Mouse (Mus musculus) heart, postnatal 36 days (tissue): ENCODE measurements around the gene Cyp11a1. TPM values are rescaled to one million over a fixed set of nuclear protein-coding genes. Genes with fewer than 3 reads are reported as not detected.

ENCODE experiments used
- DNase-seq, 2 experiments: peaks; one replicate each; pipeline ENCODE4 v3.0.0; 2021 to 2022
- intact Hi-C: fragments of 180-260 bp; cut with DNase I; formaldehyde crosslinking; loops from one replicate; pipeline ENCODE4 v1.15.1; 2025
- total RNA-seq, 2 experiments: library from RNA; stranded (reverse); gene quantifications; 2 replicates each; pipeline ENCODE4 v1.2.3; 2021

The Cyp11a1 gene
- total RNA-seq, 2 experiments from 2014 or later = 0.16 to 0.22 TPM

DNA sequence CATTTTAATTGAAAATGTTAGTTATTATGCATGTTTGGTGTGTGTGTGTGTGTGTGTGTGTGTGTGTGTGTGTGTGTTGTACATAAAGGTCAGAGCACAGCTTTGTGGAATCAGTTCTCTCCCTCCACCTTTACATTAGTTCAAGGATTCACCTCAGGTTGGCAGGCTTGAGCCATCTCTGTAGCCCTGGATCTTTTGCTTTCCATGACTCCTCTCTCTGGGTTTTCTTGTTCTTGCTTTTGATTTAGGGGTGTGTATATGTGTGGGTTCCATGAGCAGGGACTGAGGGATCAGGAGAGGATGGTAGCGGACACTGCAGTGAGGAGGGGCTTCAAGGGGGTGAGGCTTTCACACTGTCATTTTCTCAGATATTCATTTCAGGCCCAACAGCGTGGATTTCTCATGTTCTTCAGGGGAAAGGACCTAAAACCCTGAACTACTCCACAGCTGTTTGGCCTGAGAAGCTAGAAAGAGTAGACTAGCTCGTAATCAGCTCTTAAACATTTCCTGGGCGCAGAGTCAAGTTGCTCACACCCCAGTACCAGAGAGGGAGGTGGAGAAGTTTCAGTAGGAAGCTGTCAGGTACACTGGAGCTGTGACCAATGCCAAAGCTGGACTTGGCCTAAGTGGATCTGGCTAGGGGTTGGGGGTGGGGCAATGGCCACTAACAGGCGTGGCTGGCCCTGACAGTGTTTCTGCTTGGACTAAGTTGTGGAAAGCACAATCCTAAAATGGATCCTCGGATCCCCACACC, 59.9 kb downstream of the Cyp11a1 start:
- no peak for DNase-seq
- intact Hi-C loops = no loop called here

DNA sequence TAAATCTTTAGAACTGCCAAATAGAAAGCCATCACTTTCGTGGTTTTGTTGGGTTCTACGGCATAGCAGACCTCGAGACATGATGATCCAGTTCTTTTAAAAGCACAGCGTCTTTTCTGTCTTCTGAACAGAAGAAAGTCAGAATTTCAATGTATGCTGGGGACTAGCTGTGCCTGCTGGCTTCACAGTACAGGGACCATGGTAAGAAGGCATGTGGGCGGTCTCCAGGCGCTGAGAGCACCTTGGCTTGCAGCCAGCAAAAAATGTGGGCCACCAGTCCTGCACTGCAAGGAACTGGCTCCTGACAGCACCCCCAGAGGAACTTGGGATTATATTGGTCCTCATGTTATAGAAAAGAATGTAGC, 60.5 kb downstream of the Cyp11a1 start:
- no peak for DNase-seq
- intact Hi-C loops = no loop called here

DNA sequence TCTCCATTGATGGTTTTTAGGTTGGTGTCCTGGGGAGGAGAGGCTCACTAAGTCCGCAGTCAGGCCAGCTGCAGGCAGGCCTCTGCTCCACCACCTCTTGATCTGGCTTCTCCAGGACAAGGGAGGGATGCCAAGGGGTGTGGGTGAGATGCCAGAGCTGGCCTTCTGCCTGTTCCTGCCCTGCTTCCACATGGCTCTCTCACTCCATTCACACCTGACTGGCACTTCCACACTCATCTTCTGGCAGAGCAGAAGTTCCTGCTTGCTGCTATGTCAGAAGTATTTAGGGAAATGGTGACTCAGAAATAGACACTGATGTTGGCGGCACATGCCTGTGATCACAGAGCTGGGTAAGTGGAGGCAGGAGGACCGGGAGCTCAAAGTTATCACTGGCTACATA, 61.3 kb downstream of the Cyp11a1 start:
- intact Hi-C loops = no loop called here
- peak in 1 of 2 experiments; percentile 25 for DNase-seq

DNA sequence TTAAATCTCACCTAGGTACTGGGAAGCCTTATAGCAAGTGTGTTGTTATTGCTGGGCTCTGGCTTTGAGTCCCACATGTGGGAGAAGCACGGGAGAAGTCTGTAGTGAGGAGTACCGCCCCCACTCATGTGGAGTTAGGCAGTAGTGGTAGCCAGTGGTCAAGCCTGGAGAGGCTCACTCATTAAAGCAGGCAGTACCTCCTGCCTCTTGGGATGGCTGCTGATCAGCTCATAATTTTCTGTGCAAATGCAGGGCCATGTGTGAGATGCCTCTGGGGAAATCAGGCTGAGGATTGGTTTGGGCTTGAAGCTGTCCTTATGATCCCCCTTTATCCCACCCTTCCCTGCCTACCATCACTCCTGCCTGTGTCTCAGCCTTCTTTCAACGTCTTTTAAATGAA, 68.3 kb downstream of the Cyp11a1 start:
- no peak for DNase-seq
- intact Hi-C loops = no loop called here

Other genes with a start within 250 kb of the Cyp11a1 start
- gene Clk3, start 240.6 kb upstream of the Cyp11a1 start, total RNA-seq = 10 to 100 TPM; 29.4 to 39.8 TPM
- 1 to 10 TPM; 3.6 to 4.1 TPM for gene Arid3b, start 169.6 kb upstream of the Cyp11a1 start, total RNA-seq
- gene Ubl7, start 95.4 kb upstream of the Cyp11a1 start, total RNA-seq = 10 to 100 TPM; 78.9 to 82.4 TPM
- gene Sema7a, start 66.3 kb upstream of the Cyp11a1 start, total RNA-seq = 10 to 100 TPM; 20.0 to 20.8 TPM
- gene Stra6, start 57.4 kb downstream of the Cyp11a1 start, total RNA-seq = under 1 TPM; 0.16 to 0.47 TPM
- not detected for gene Ccdc33, start 112.4 kb downstream of the Cyp11a1 start, total RNA-seq
- gene Islr, start 197.9 kb downstream of the Cyp11a1 start, total RNA-seq = 10 to 100 TPM; 28.5 to 30.4 TPM
- 1 to 10 TPM; 1.4 to 2.3 TPM for gene Islr2, start 197.9 kb downstream of the Cyp11a1 start, total RNA-seq
- 1 to 10 TPM; 8.3 to 9.5 TPM for gene Pml, start 243.4 kb downstream of the Cyp11a1 start, total RNA-seq
- gene Stoml1, start 246.8 kb downstream of the Cyp11a1 start, total RNA-seq = 10 to 100 TPM; 10.2 to 10.4 TPM